Mouse (Mus musculus): ENCODE measurements around the gene Tex12. TPM values are rescaled to one million over a fixed set of nuclear protein-coding genes. Genes with fewer than 3 reads are reported as not detected.

The Tex12 gene
- total and polyA plus RNA-seq, 3 experiments = not detected

GRCm38 (mm10) chr9:50594794-50595417 lies 33.8 kb upstream of the Tex12 start:
- Histone ChIP-seq H3K27ac (ENCODE audit: control insufficient read depth, low read depth, low read length) (no peak overlapping the region), H3K27me3 (ENCODE audit: control insufficient read depth in 1 of 2, insufficient read depth in 2 of 2, low read length in 2 of 2) (no peaks in the 10 kb centered on the region), H3K4me1 (ENCODE audit: control insufficient read depth in 1 of 2, insufficient read depth in 2 of 2, low read length in 2 of 2) (no peaks in the 10 kb centered on the region), H3K36me3 (ENCODE audit: control insufficient read depth in 1 of 2, insufficient read depth in 2 of 2, low read length in 2 of 2) (peaks cover 3 to 18% of the 10 kb centered on the region in 2 experiments; a peak in 3 of 4 replicates), H3K79me2 (ENCODE audit: control insufficient read depth, insufficient read depth, low read length, poor library complexity) (no peaks in the 10 kb centered on the region; the same call in 1 of the 2 replicates), H3K9ac (ENCODE audit: control insufficient read depth, low read depth, low read length, poor library complexity, severe bottlenecking) (no peak overlapping the region), H3K9me3 (replicated peaks; ENCODE audit: insufficient read depth, low read length) (no peaks in the 10 kb centered on the region), H3K4me3 (ENCODE audit: control insufficient read depth in 1 of 2, insufficient read depth in 1 of 2, low read depth in 2 of 2, low read length in 2 of 2) (no peak overlapping the region)
- TF ChIP-seq EP300 (IDR thresholded peaks at IDR 0.05; ENCODE audit: low read depth in 1 of 2, low read length in 2 of 2) (no peak), POLR2AphosphoS2 (IDR thresholded peaks at IDR 0.05; ENCODE audit: low read length) (0 out of 2 replicates have a peak, but pooled peaks have one; percentile 53)
- DNase-seq (ENCODE audit: low read depth, low spot score) = no peak

- peaks cover 0 to 7% of the 10 kb centered on the region in 2 experiments; a peak in 2 of 4 replicates for H3K36me3 ChIP-seq (ENCODE audit: control insufficient read depth in 1 of 2, insufficient read depth in 2 of 2, low read length in 2 of 2)
- H3K4me3 ChIP-seq (ENCODE audit: control insufficient read depth in 1 of 2, insufficient read depth in 1 of 2, low read depth in 2 of 2, low read length in 2 of 2) = no peak overlapping the region
- no peaks in the 10 kb centered on the region for H3K9me3 ChIP-seq (replicated peaks; ENCODE audit: insufficient read depth, low read length)
- H3K27ac ChIP-seq (ENCODE audit: control insufficient read depth, low read depth, low read length) = no peak overlapping the region
- H3K9ac ChIP-seq (ENCODE audit: control insufficient read depth, low read depth, low read length, poor library complexity, severe bottlenecking) = no peak overlapping the region
- peak; percentile 74 for DNase-seq (ENCODE audit: low read depth, low spot score)
- no peaks in the 10 kb centered on the region for H3K79me2 ChIP-seq (ENCODE audit: control insufficient read depth, insufficient read depth, low read length, poor library complexity)
- no peaks in the 10 kb centered on the region for H3K4me1 ChIP-seq (ENCODE audit: control insufficient read depth in 1 of 2, insufficient read depth in 2 of 2, low read length in 2 of 2)
- H3K27me3 ChIP-seq (ENCODE audit: control insufficient read depth in 1 of 2, insufficient read depth in 2 of 2, low read length in 2 of 2) = no peaks in the 10 kb centered on the region
- TF ChIP-seq KAT2A (conservative IDR thresholded peaks at IDR 0.05; ENCODE audit: low read depth, low read length) (no peak), BHLHE40 (IDR thresholded peaks at IDR 0.05; ENCODE audit: borderline replicate concordance, low read depth, low read length) (0 out of 2 replicates have a peak, but pooled peaks have one; percentile 24), ZMIZ1 (IDR thresholded peaks at IDR 0.05; ENCODE audit: low read depth, low read length) (no peak), ELF1 (IDR thresholded peaks at IDR 0.05; ENCODE audit: low read depth, low read length) (no peak), ZC3H11A (IDR thresholded peaks at IDR 0.05; ENCODE audit: low read depth, low read length) (peak; percentile 42), SIN3A (IDR thresholded peaks at IDR 0.05; ENCODE audit: low read length) (0 out of 2 replicates have a peak, but pooled peaks have one; percentile 15), RAD21 (IDR thresholded peaks at IDR 0.05; ENCODE audit: low read depth, low read length) (peak; percentile 68), CTCF (IDR thresholded peaks at IDR 0.05 in 2 of 3, conservative IDR thresholded peaks at IDR 0.05 in 1 of 3; ENCODE audit: control insufficient read depth in 1 of 3, insufficient read depth in 1 of 3, low read depth in 2 of 3, low read length in 3 of 3, poor library complexity in 1 of 3, severe bottlenecking in 1 of 3) (peak; percentile 55 to 77 (median 67)), SMC3 (IDR thresholded peaks at IDR 0.05; ENCODE audit: low read depth, low read length) (peak; percentile 69), ZNF384 (IDR thresholded peaks at IDR 0.05; ENCODE audit: low read depth, low read length) (no peak)
These were observed 32.4 kb upstream of the Tex12 start for GRCm38 (mm10) chr9:50593544-50593943.

GRCm38 (mm10) chr9:50592955-50593354 lies 31.8 kb upstream of the Tex12 start:
- TF ChIP-seq POLR2AphosphoS2 (IDR thresholded peaks at IDR 0.05; ENCODE audit: low read length) (no peak), SIN3A (IDR thresholded peaks at IDR 0.05; ENCODE audit: low read length) (no peak), ZC3H11A (IDR thresholded peaks at IDR 0.05; ENCODE audit: low read depth, low read length) (no peak), ZMIZ1 (IDR thresholded peaks at IDR 0.05; ENCODE audit: low read depth, low read length) (no peak), RAD21 (IDR thresholded peaks at IDR 0.05; ENCODE audit: low read depth, low read length) (no peak), MYB (IDR thresholded peaks at IDR 0.05; ENCODE audit: low read depth, low read length) (no peak), CHD1 (IDR thresholded peaks at IDR 0.05; ENCODE audit: low read depth, low read length) (no peak), E2F4 (IDR thresholded peaks at IDR 0.05; ENCODE audit: borderline replicate concordance, low read depth, low read length) (no peak)
- H3K27ac ChIP-seq (ENCODE audit: control insufficient read depth, low read depth, low read length) = no peak overlapping the region

More at GRCm38 (mm10) chr9:50592955-50593354, 31.8 kb upstream of the Tex12 start:
- Histone ChIP-seq H3K79me2 (ENCODE audit: control insufficient read depth, insufficient read depth, low read length, poor library complexity) (no peaks in the 10 kb centered on the region), H3K27me3 (ENCODE audit: control insufficient read depth in 1 of 2, insufficient read depth in 2 of 2, low read length in 2 of 2) (no peaks in the 10 kb centered on the region), H3K36me3 (ENCODE audit: control insufficient read depth in 1 of 2, insufficient read depth in 2 of 2, low read length in 2 of 2) (peaks cover 0 to 7% of the 10 kb centered on the region in 2 experiments; a peak in 2 of 4 replicates), H3K9me3 (replicated peaks; ENCODE audit: insufficient read depth, low read length) (no peaks in the 10 kb centered on the region), H3K4me1 (ENCODE audit: control insufficient read depth in 1 of 2, insufficient read depth in 2 of 2, low read length in 2 of 2) (no peaks in the 10 kb centered on the region), H3K9ac (ENCODE audit: control insufficient read depth, low read depth, low read length, poor library complexity, severe bottlenecking) (no peak overlapping the region), H3K4me3 (ENCODE audit: control insufficient read depth in 1 of 2, insufficient read depth in 1 of 2, low read depth in 2 of 2, low read length in 2 of 2) (no peak overlapping the region)
- no peak for DNase-seq (ENCODE audit: low read depth, low spot score)
